Mouse (Mus musculus) bone marrow macrophage, adult 2 months (primary cell): ENCODE data around the gene Negr1.

Experiments used
- CTCF ChIP-seq: IDR thresholded peaks from 2 replicates; pipeline ENCODE4 v1.5.1; 2012; ENCODE audit warnings: low read depth, mild to moderate bottlenecking, low read length, moderate library complexity
- POLR2A ChIP-seq: IDR thresholded peaks from 2 replicates; pipeline ENCODE4 v1.6.1; 2012; ENCODE audit warnings: mild to moderate bottlenecking, low read depth, low read length, borderline replicate concordance

GRCm38 (mm10) chr3:156796061-156796691 is 234.6 kb downstream of the Negr1 start:
- TF ChIP-seq POLR2A, result no peak
- TF ChIP-seq CTCF, result no peak
